Mouse (Mus musculus) layer of hippocampus, postnatal 25 days (tissue): ENCODE data around the gene Hamp. TPM values are rescaled to one million over a fixed set of nuclear protein-coding genes. Genes with fewer than 3 reads are reported as not detected.
A peak's percentile ranks its signal among the peaks of the same experiment; 100 is the strongest.

ENCODE experiments used
- DNase-seq, 2 experiments: peaks; one replicate each; pipeline ENCODE4 v3.0.0; 2022; ENCODE audit warnings: mixed read lengths in 2 of 2, low spot score in 1 of 2; ENCODE audit errors: extremely low spot score in 1 of 2
- total RNA-seq, 2 experiments: library from RNA; stranded (reverse); gene quantifications; 2 replicates each; pipeline ENCODE4 v1.2.3; 2021

Gene Hamp
- total RNA-seq = not detected

DNA sequence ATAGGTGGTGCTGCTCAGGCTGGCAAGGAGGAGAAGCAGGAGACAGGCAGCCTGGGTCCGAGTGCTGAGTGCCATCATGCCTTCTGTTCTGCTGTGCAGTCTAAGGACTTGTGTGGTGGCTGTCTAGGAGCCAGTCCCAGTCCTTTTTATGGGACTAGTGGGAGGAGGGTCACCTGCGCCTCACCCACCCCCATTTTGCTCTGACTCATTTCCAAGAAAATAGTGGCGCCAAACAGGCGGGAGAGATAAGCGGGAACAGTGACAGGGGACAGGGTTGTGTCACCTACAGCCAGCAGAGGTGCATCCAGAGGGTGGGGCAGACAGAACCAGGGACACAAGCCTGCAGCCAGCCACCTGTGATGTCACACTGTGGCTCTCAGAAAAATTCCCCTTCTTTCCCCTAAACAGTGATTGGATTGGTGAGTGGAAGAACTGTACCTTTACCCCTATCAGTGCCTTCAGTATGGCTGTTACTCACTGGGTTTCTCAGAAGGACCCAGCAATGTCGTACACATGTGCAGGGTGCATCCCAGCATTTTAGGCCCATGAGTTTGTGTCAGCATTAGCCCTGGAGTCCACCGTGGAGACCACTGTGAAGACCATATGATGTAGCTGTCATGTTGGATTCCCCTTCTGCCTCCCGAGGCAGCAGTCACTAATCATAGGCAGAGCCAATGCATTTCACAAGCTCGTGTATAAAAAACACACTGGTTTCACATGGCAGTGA, at the start of gene Hamp:
Hamp (minus strand) TSS at position 124 of the 727 bp plus-strand sequence.
- DNase-seq = no peak

DNA sequence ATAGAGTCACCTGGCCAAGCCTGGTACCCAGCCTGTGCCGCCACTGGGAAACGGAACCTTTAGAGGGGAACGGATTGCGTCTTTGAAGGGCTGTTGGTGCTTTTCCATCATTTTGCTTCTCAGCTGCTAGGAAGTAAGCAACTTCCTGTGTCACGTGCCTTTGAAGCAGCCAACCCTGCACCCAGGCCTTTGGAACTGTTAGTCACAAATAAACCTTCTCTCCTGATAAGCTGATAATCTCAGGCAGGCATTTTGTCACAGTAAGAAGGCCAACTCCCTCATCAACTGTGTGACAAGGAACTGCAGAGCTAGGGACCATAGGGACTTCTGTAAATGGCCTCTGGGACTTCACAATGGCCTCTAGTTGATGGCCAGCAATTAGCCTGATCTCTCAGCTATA, 48.3 kb upstream of the Hamp start:
- DNase-seq = no peak

DNA sequence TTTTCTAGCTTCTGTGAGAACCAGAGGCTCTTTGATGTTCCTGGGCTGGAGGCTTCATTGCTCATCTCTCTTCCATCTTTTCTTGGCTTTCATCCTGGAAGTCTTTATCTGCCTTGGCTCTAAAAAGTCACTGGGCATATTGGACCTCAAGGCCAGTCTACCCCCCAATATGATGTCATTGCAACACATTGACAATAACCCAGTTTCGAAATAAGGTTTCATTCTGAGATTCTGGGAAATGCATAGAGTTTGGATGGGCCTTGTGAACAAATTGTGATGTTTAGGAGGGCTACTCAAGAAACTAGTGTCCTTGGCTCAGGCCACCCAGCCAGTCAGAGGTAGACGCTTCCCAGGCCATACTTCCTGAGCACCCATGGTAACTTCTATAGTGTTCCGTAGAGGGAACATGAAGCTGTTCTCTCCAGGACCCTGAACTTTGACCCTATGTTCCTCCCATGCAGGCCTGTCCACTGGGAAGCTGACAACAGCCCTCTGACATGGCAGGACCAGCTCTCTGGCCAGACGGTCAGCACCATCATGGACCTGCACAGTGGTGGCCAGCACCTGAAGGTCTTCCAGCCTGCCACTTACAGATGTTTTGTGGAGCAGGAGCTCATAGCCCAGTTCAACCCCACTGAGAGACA, 44.8 kb upstream of the Hamp start:
- no peak for DNase-seq

DNA sequence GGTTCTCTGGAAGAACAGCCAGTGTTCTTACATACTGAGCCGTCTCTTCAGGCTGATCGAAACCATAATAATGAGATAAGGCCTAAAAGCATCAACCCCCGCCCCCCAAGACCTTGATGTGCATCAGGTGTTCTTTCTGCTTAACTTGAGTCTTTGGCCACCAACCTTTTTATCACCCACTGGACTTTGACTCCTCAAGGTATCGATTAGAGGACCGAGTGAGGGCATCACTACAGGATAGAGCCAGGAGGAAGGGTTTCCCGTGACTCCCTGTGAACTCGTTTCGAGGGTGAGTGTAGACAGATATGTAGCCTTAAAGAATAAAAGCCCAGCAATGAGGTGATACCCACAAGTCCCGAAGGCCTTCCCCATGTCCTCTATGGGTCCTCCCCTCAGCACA, 41.5 kb upstream of the Hamp start:
- no peak for DNase-seq

DNA sequence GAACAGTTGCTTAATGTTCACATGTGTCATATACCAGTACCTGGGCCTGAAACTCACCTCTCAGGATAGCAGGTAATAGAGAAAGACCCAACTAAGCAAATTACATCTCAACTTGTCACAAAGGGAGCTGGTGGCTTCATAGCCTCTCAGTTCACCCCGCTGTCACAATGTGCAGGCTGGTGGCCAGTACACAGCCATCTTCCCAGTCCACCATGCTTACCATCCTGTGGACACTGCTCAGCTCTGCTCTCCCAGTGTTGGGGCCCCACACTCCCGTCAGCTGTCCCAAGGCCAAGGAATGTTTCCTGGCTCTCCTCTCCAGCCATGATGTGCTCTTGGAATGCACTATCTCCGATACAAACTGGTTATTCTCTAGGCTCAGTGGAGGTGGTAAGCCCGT, 37.9 kb upstream of the Hamp start:
- DNase-seq = no peak

DNA sequence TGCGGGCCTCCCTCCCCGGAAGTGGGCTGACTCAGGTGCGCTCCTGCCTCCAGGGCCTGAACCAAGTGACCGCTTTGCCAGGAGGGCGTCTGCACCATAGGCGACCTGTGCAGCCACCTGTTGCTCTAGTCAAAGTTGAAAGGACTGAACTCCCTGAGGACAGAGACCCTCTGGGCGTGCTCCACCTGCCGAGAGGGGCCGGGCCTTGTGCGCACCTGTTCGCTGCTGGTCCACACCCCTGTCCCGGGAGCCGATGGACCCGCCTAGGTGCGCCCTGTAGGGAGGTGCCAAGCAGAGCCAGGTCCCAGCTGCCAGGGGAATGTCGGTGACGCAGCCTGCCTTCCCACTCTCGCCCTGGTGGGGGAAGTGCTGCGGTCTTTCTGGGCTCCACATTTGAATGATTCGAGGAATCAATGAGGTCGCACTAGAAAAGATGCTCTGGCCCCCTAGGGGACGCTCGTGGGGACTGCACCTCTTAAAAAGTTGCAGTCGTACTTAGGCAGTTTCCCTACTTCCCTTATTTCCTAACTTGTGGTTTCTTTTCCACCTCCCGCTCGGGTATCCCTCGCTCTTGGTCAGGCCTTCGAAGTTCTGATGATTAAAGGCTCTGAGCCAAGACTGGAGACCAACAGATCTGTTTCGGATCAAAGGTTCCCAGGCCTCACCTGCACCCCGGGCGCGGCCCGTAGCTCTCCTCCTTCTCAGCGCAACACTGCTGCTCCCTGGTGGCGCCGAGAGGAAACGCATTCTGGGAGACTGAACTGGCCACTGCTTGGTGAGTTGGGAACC, 29.9 kb upstream of the Hamp start, which contains the start of gene Fam187b:
Fam187b (plus strand) TSS at position 290 of the 789 bp plus-strand sequence.
- DNase-seq = peak; percentile 65 to 81

DNA sequence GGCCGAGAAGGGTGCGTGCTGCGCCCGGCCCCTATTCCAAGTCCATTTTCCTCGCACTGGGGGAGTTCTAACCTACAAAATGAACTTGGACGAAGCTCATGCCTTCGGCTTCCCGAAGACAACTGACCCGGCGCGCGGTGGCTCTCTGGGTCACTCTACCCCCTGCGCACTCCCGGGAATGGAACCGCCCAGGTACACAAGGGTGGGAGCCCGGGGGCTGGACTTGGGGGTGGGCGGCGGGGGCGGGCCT, 29.3 kb upstream of the Hamp start, which contains the start of gene Lsr:
Lsr (minus strand) TSS at position 214 of the 250 bp plus-strand sequence.
- DNase-seq = no peak

DNA sequence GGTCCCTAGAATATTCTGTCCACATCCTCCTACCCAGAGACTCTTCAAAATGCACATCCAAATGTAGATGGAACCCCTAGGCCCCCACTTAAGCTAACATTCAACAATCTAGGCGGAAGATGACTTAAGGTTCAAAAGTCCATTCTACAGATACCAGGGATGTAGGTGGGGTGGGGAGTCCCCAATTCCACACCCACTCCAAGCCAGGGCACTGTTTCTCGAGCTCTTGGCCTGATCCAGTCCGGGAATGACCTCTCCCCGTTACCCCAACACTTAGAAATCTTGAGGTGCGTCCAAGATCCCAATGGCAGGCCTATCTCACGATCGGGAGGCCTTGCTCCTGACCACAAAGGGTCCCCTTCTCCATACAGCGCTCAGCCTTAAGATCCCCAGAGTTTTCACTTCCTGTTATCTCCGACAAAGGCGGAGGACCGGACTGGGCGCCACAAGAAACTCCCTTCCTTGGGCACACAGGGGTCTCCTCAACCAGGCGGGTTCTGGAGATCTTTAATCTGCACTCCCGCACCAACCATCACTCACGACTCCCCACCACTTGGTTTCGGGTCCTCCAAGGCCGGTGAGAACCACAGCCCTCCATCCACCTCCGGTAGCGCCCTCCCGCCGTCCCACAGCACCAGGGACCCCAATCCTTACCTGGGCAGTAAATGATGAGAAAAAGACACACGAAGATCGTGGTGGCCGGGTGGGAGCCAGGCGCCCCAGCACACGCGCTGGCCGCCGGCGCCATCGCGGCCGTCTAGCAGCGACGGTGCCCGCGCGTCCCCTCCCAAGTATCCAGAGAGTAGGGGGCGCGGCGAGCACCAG, 28.8 kb upstream of the Hamp start:
- no peak for DNase-seq

DNA sequence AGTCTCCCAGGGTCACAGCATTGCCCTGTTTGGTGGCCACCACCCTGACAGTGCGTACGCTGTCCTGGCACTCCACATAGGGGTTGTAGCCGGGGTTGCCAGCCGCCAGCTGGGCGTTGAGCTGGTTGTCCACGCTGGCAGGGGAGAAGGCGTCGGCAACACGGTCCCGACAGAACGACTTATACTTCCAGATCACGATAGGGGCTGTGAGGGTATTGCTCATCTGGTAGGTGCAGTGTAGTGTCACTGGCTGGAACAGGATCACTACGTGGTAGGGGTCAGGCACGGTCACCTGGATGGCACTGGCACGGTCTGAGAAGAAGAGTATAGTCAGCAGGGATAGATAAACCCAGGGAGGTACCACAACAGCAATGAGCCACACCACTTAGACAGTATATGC, 28.1 kb upstream of the Hamp start:
- no peak for DNase-seq

DNA sequence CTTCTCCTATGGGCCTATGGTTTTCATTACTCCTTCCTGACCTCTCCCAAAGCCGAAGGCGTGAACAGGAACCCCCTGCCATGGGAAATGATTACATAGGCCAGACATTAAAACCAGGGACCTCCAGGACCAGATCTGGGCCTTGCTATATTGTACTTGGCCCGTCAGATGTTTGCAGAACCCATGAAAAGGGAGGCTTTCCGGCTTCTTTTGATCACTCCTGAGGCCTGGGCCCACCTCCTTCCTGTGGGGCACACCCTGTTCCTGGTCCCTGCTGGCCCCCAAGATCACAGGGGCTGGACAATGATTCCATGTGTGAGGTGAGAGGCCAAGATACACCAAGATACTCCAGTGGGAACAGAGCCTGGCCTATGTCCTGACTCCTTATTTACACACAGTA, 25.3 kb upstream of the Hamp start:
- no peak for DNase-seq

DNA sequence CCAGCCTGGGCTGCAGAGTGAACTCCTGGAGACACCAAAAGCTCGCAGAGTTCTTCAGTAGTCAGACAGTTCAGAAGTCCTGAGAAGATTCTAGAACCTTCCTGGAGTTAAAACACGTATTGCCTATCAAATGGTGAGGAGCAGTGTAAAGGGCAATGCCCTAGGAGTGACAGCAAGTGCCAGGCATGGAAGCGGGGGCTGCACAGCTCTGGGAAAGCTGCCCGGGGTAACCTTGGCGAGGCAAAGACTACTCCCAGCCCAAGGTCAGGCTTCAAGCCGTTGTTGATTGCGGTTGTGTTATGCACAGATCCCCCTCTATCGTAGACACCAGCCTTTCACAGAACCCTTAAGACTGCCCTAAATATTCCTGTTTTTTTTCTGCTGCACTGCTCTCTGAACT, 24.8 kb upstream of the Hamp start:
- DNase-seq = no peak

DNA sequence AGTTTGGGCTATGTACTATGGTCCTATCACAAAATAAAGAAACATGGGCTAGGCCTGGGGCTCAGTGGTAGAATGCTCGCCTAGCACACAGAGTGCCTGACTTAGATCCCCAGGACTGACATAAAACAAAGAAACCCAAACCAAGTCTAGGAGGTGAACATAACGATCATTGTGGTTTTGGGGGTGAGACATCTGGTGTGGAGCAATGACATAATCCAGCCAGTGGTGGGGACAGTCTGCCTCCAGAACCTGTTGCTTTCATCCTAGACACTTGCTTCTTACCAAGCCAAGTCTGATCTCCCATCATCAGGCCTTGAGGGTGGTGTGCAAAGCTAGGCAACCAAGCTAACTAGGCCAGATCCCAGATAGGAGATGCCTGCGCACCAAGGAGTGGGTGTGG, 22.8 kb upstream of the Hamp start:
- no peak for DNase-seq

DNA sequence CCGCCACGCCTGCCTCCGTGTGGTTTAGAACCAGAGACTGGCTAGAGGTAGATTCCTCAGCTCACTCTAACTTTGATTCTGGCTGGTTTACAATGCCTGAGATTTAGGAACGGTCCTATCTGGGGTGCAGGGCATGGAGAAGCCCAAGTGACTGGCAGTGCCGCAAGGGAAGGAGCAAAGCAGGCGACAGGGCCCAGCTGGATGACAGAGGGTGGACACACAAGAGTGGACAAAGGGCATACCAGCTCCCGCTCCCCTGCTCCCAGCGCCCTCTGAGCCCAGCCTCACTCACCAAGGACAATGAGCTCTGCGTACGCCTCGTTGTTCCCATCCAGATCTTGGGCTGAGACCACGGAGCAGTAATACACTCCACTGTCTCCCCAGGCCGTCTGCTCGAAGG, 21.8 kb upstream of the Hamp start:
- no peak for DNase-seq

DNA sequence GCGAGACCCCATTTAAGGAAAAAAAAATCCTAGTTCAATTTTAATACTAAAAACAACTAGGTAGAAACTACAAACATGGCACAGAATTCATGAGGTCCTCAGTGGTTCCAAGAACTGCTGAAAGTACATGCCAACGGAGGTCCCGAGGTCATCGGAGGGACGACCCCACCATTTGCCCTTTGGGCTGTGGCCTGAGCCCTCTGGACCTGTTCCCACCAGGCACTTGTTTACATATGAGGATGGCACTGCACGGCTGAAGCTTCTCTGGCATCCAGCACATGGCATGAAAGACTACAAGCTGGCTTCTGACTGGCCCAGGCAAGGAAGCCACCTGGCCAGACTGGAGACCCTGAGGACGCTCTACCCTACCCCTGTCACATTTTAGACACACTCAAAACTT, 20.5 kb upstream of the Hamp start:
- no peak for DNase-seq

DNA sequence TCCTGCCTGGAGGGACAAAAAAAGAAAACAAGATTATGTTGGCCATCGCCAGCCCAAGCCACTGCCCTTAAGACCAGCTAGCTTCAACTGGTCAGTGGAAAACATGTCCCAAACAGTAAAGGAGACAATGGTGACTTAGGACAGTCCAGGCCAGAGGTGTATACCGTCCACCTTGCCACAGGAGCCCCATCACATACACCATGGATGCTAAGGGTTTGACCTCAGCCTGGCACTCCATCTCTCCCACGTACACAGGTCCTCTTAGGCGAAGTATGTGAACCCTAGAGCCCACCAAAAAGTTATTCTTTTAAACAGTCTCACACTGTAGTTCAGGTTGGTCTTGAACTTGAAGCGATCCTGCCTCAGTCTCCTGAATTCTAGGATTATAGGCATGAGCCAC, 19.0 kb upstream of the Hamp start:
- DNase-seq = no peak

DNA sequence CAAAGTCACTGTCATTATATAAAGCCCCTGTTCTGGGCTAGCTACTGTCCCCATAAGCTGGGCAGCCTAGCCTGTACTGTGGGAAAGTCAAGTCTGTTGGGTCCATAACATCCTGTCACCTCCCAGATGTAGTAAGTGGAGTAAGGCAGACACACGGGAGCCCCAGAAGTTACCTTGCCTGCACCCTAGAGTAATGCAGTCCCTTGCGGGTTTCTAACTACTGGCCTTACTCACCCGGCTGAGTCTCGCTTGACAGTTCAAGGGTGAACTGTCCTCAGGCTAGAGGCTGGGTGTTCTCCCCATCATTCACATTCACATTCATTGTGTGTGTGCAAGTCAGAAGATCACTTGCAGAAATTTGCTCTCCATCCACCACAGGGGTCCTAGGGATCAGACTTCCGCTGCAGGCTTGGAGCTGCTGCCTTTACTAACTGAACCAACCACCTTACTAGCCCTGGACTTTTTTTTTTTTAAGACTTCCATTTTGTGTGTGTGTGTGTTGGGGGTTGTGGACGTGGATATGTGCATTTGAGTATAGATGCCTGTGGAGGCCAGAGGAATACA, 16.0 kb upstream of the Hamp start:
- DNase-seq = no peak

DNA sequence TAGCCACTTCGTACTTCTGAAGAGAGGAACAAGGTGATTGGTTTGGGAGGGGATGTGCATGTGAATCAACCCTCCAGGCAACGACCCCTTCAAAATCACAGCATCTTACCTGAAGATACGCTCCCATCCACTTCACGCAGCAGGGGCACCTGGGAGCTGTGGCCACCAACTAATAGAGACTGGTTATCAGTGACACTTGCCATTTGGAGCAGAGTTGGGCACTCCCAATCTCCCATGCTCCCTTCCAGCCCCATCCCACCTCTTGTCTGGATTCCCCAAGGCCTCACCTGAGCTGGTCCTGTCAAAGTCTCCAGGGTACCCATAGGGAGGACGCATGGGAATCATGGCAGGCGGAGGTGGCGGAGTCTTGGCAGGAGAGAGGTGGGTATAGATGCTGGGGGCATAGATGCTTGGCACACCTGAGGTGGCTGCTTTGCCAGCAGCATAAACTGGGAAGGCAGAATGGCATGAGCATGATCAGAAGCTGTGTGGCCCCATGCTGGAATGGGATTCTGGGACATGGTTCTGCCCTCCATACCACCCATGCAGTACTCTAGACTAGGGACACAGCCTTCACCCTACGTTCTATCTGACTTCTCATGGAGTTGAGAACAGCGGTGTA, 15.1 kb upstream of the Hamp start:
- no peak for DNase-seq

DNA sequence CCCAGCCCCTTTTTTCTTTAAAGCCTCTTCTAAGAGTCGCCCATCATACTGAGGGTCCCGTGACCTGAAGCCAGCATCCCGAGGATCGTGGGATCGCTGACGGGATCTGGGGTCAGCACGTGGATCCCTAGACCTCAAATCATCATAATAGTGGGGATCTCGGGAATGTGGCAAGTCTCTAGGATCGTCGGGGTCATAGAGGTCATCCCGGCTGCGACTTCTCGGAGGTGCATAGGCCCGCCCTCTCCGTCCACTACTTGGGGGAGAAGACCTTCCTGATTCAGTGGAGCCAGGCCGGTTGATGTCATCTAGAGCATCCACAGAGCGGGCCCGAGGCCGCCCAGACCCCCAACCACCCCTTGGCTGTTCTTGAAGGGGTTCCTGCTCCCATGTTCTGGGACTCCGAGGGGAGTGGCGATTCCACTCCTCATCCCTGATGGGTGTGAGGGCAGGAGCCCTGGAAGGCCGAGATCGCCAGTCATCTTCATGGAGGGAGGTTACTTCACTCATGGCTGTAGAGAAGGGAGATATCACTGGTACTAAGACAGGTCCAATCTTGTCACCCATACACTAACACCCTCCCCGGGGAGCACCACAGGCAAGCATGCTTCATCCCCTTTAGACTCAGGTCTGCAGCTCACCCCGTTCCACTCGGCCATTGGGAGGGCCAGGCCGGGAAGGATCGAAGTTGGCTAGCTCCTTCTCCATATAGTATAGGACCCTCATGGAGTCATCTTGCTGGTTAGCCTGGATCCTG, 14.5 kb upstream of the Hamp start:
- no peak for DNase-seq

DNA sequence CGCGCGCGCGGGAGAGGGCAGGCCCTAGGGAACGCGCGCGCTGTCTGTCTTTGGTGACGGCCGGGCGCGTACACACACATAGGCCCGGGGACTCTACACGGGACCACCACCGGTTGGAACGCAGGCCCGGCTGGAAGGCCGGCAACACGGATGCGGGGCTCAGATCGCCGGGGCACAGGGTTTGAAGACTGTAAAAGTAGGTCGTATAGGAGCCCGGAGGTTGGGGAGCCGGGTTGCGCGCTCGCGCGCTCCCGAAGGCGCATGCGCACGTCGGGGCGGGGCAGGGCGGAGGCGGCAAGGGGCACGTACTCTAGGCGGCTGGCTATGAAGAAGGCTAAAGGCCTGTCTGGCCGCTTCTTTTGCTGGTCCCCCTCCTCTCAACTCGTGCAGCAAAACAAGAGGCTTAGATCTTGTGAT, 13.5 kb upstream of the Hamp start:
- DNase-seq = peak; percentile 79 to 93
